Mouse (Mus musculus) midbrain, embryonic 12.5 days (tissue): ENCODE measurements around the gene Cmas. TPM values are rescaled to one million over a fixed set of nuclear protein-coding genes. Genes with fewer than 3 reads are reported as not detected.
A peak's percentile ranks its signal among the peaks of the same experiment; 100 is the strongest.

Experiments used
- ATAC-seq: fragments of 200-750 bp; cut with Nextera tagmentation; 2 replicates; pipeline ENCODE4 v1.8.0; 2017; ENCODE audit warnings: low read depth, moderate TSS enrichment, moderate library complexity; ENCODE audit not compliant: low FRiP score
- H3K27ac ChIP-seq: fragments of 300-500 bp; sonication (generic); replicated peaks from 2 replicates; pipeline ENCODE4 v1.5.1; 2016; ENCODE audit warnings: mild to moderate bottlenecking
- H3K27me3 ChIP-seq: fragments of 300-500 bp; sonication (generic); 2 replicates; pipeline ENCODE4 v1.6.1; 2016; ENCODE audit warnings: mild to moderate bottlenecking
- H3K36me3 ChIP-seq: fragments of 300-500 bp; sonication (generic); 2 replicates; pipeline ENCODE4 v1.6.1; 2016
- H3K4me1 ChIP-seq: fragments of 300-500 bp; sonication (generic); 2 replicates; pipeline ENCODE4 v1.6.1; 2016
- H3K4me2 ChIP-seq: fragments of 300-500 bp; sonication (generic); replicated peaks from 2 replicates; pipeline ENCODE4 v1.6.1; 2016; ENCODE audit warnings: mild to moderate bottlenecking, moderate library complexity
- H3K4me3 ChIP-seq: fragments of 300-500 bp; sonication (generic); 2 replicates; pipeline ENCODE4 v1.5.1; 2016; ENCODE audit warnings: mild to moderate bottlenecking
- H3K9ac ChIP-seq: fragments of 300-500 bp; sonication (generic); replicated peaks from 2 replicates; pipeline ENCODE4 v1.6.1; 2016; ENCODE audit warnings: mild to moderate bottlenecking, moderate library complexity
- H3K9me3 ChIP-seq: fragments of 300-500 bp; sonication (generic); 2 replicates; pipeline ENCODE4 v1.6.1; 2016; ENCODE audit warnings: mild to moderate bottlenecking
- WGBS: fragments of 180-500 bp; shearing (Covaris S2); methylation state at CpG from one replicate; pipeline ENCODE4 v1.1.7; 2016; 5-methylcytosine and 5-hydroxymethylcytosine counted together
- polyA plus RNA-seq: library from polyadenylated mRNA; unstranded; fragments of >200 nt; fragmentation: Nextera tagmentation; extraction: Ambion mirVana; gene quantifications from 2 replicates; pipeline ENCODE4 v1.2.1, GENCODE M21; 2016

Cmas gene
- polyA plus RNA-seq, 1 experiment from 2014 or later: 138 TPM

DNA sequence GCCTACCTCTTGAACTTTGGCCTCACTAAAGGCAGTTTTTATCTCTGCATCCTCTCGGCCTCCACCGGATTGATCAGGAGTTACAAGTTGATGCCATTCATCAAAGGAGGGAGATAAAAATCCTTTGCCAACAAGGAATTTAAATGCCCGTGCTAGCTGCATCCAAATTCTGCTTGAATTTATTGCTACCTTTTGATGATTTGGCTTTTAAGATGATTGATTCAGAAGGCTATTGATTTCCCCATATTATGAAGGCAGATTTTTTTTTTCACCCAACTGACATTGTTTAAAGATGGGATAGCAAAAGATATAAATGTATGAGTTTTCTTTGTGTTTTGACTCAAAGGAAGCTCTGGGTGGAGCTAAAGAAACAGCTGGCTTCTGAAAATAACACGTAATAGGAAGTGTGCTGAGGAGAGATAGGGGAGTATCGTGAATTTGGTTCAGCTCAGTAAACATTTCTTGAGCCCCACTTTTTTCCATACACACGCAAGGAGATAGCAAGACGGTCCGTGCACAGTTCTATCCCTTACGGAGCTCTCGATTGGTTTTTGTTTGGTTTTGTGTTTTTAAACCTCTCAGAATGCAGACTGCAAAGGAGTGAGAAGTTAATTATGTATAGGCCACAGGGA lies 964 bp downstream of the Cmas start:
- H3K4me2 ChIP-seq: peak overlapping the region; percentile 57
- WGBS: 53% methylated on average over 10 of the region's 10 CpGs

DNA sequence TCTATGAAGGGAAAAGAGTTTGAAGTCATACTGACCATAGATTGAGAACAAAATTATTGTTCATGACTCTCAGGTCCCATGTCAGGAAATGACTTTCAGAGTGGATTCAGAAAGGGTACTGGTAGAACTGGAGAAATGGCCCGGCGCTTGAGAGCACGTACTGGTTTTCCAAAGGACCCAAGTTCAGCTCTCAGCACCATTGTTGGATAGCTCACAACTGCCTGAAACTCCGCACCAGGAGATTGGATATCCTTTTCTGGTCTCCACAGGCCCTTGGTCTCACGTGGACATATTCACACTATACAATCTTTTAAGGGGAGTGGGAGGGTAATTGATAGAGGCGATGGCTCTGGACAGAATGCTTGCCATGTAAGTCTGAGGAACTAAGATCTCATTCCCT lies 1.5 kb downstream of the Cmas start:
- H3K27me3 ChIP-seq: peaks cover 23% of the 10 kb centered on the region
- peaks cover 21% of the 10 kb centered on the region for H3K4me1 ChIP-seq
- H3K4me3 ChIP-seq: peak overlapping the region; percentile 92
- H3K27ac ChIP-seq: no peak overlapping the region
- no peaks in the 10 kb centered on the region for H3K9me3 ChIP-seq
- ATAC-seq: no peak
- H3K9ac ChIP-seq: peak overlapping the region; percentile 90; the same call in 1 of the 2 replicates
- 0 out of 2 replicates have a peak, but pooled peaks cover 8% of the 10 kb centered on the region for H3K36me3 ChIP-seq
- 89% methylated on average over 6 of the region's 6 CpGs for WGBS
- H3K4me2 ChIP-seq: peak overlapping the region; percentile 57

More for the DNA sequence above, 964 bp downstream of the Cmas start:
- peak overlapping the region; percentile 71; the same call in 1 of the 2 replicates for H3K27ac ChIP-seq
- no peak for ATAC-seq
- H3K27me3 ChIP-seq: peaks cover 26% of the 10 kb centered on the region
- peak overlapping the region; percentile 90 for H3K9ac ChIP-seq
- 0 out of 2 replicates have a peak, but pooled peaks cover 8% of the 10 kb centered on the region for H3K36me3 ChIP-seq
- peaks cover 21% of the 10 kb centered on the region for H3K4me1 ChIP-seq
- H3K9me3 ChIP-seq: no peaks in the 10 kb centered on the region
- peak overlapping the region; percentile 92 for H3K4me3 ChIP-seq

DNA sequence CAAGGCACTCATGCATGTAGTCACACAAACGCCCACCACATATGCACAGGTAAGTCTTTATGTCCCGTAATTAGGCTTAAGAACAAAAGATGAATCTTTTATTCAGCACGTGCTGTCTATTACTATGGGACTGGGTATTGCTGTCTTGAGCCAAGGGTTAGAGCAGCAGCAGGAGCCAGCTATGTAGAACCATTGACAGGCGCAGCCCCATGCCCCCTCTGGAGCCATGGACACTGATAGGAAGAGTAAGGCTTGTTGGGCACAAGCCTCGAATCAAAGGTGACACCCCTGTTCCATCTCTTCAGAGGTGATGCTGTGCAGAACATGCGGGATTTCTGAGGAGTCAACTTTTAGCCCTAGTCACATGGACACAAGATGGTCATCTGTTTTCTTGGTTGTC lies 2.1 kb downstream of the Cmas start:
- no peak overlapping the region for H3K27ac ChIP-seq
- no peak for ATAC-seq
- 97% methylated on average over 6 of the region's 6 CpGs for WGBS
- H3K27me3 ChIP-seq: peaks cover 21% of the 10 kb centered on the region
- no peak overlapping the region for H3K4me3 ChIP-seq
- H3K9me3 ChIP-seq: no peaks in the 10 kb centered on the region
- peak overlapping the region; percentile 57; the same call in 1 of the 2 replicates for H3K4me2 ChIP-seq
- H3K9ac ChIP-seq: no peak overlapping the region
- peaks cover 21% of the 10 kb centered on the region for H3K4me1 ChIP-seq
- H3K36me3 ChIP-seq: 0 out of 2 replicates have a peak, but pooled peaks cover 8% of the 10 kb centered on the region

DNA sequence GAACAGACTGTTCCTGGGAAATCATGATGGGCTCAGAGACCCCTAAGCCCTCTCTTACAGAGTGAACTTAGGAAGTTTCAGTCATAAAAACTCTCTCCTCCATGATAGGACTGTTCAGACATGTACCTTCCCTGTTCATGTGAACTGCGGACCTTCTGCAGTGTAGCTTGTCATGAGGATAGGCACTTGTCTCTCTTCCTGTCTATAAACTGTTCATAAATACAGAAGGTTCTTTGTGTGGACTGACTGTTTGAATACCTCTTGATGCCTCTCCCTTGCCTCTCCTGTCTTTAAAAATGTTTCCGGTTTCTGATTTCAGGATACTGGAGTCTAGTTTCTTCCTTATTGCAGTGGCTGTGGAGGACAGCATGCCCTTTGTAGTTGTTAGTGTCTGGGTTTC lies 3.1 kb downstream of the Cmas start:
- H3K4me3 ChIP-seq: no peak overlapping the region
- peaks cover 14% of the 10 kb centered on the region for H3K27me3 ChIP-seq
- no peaks in the 10 kb centered on the region for H3K9me3 ChIP-seq
- H3K4me2 ChIP-seq: no peak overlapping the region
- no peak overlapping the region for H3K27ac ChIP-seq
- ATAC-seq: no peak
- H3K36me3 ChIP-seq: peaks cover 14% of the 10 kb centered on the region
- peaks cover 21% of the 10 kb centered on the region for H3K4me1 ChIP-seq
- WGBS: 90% methylated on average over 2 of the region's 2 CpGs
- H3K9ac ChIP-seq: no peak overlapping the region

DNA sequence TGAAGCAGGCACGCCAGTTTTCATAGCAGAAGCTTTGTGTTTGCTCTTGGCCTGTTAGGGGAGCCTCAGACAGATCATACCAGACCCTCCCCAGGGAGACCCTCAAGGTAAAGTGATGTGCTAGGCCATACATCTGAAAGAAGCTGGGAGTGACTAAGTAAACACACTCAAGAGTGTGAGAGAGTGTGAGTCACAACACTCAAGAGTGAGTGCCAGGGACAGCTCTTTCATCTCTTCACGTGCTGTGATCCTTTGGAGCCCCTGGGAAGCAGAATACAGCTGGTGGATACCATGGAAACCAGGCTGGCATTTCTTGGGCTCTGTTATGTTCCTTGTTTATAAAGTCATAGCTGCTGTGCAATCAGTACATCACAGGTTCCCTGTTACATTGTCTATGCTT lies 8.4 kb downstream of the Cmas start:
- Histone ChIP-seq H3K9me3 (no peaks in the 10 kb centered on the region), H3K4me1 (peaks cover 5% of the 10 kb centered on the region; the same call in 1 of the 2 replicates), H3K4me2 (no peak overlapping the region), H3K4me3 (no peak overlapping the region), H3K27ac (no peak overlapping the region), H3K27me3 (no peaks in the 10 kb centered on the region), H3K9ac (no peak overlapping the region), H3K36me3 (peaks cover 59% of the 10 kb centered on the region)
- 57% methylated on average over 2 of the region's 2 CpGs for WGBS
- no peak for ATAC-seq

DNA sequence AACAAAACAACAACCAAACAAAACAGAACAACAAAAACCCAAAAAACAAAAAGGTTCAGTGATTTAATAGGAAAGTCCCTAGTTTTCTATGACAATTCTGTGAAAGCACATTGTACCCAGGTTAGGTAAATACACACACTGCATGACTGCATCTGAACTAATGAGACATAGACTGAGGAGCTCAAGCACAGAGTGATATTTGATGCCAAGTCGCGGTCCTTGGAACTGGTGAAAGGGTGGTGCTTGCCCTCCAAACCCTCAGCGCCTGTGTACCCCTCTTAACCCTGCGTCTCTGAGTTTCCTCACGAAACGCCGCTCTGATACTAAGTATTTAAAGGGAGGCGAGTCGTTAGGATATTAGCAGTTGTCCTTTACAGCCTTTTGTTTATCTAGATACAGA lies 10.8 kb downstream of the Cmas start:
- Histone ChIP-seq H3K9me3 (no peaks in the 10 kb centered on the region), H3K36me3 (peaks cover 81% of the 10 kb centered on the region)
- WGBS: 90% methylated on average over 9 of the region's 9 CpGs

DNA sequence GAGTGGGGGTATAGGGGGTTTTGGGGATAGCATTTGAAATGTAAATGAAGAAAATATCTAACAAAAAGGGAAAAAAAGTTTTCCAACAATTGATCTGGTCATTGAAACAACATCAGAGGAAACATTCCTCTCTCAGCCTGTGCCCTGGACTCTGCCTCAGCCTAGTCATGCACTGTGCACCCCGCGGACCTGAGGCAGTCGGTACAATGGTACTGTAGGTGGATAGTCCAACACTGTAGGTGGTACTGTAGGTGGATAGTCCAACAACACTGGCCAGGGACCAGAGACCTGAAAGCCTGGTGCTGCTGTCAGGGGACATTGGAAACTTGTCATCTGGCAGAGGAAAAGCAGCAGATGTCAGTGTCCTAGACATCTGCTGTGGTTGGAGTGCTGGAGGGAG lies 13.4 kb downstream of the Cmas start:
- Histone ChIP-seq H3K27ac (no peak overlapping the region), H3K36me3 (peaks cover 90% of the 10 kb centered on the region), H3K9me3 (no peaks in the 10 kb centered on the region), H3K4me1 (no peaks in the 10 kb centered on the region), H3K4me3 (no peak overlapping the region), H3K27me3 (no peaks in the 10 kb centered on the region), H3K4me2 (no peak overlapping the region), H3K9ac (no peak overlapping the region)
- WGBS: 98% methylated on average over 3 of the region's 3 CpGs
- no peak for ATAC-seq

More for the DNA sequence above, 10.8 kb downstream of the Cmas start:
- H3K27me3 ChIP-seq: no peaks in the 10 kb centered on the region
- no peak overlapping the region for H3K4me3 ChIP-seq
- no peak overlapping the region for H3K27ac ChIP-seq
- H3K9ac ChIP-seq: no peak overlapping the region
- no peak for ATAC-seq
- no peak overlapping the region for H3K4me2 ChIP-seq
- no peaks in the 10 kb centered on the region for H3K4me1 ChIP-seq

DNA sequence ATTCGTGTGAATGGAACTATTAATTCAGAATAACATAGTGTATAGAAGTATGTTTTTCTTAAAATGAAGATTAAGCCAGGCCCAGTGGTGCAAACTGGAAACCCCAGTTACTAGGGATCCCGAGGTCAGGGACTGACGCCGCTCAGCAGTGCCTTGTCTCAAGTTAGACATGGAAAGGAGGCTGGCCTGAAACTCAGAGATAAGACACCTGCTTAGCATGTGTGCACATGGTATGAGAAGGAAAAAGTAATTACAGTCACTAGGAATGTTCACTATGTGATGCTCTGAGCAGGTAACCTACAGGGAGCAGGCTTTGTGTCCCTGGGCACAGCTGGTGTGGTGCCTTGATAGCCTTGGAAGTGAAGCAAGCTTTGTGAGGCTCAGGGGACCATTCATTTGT lies 15.2 kb downstream of the Cmas start:
- H3K36me3 ChIP-seq: peaks cover 84% of the 10 kb centered on the region
- ATAC-seq: no peak

DNA sequence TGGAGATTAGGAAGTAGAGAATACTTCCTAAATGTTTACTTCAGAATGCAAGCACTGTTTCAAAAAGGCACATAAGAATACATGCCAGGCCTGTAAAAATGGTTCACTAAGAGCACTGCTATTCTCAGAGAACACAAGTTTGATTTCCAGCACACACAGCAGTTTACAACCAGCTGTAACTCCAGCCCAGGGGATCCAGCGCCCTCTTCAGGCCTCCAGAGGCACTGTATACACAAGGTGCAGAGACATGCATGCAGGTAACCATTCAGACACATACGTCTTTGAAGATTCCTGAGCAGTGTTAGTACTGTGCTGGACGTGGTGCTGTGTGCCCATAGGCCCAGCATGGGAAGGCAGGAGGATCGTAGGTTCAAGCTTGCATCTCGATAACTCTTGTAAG lies 17.1 kb downstream of the Cmas start:
- no peaks in the 10 kb centered on the region for H3K9me3 ChIP-seq
- no peak overlapping the region for H3K9ac ChIP-seq
- H3K36me3 ChIP-seq: peaks cover 65% of the 10 kb centered on the region
- no peaks in the 10 kb centered on the region for H3K4me1 ChIP-seq
- no peak overlapping the region for H3K4me3 ChIP-seq
- ATAC-seq: no peak
- no peak overlapping the region for H3K4me2 ChIP-seq
- no peaks in the 10 kb centered on the region for H3K27me3 ChIP-seq
- no peak overlapping the region for H3K27ac ChIP-seq
- WGBS: 90% methylated on average over 5 of the region's 5 CpGs

More for the DNA sequence above, 15.2 kb downstream of the Cmas start:
- H3K4me3 ChIP-seq: no peak overlapping the region
- no peak overlapping the region for H3K4me2 ChIP-seq
- H3K27ac ChIP-seq: no peak overlapping the region; the same call in 1 of the 2 replicates
- H3K9ac ChIP-seq: no peak overlapping the region
- no peaks in the 10 kb centered on the region for H3K4me1 ChIP-seq
- WGBS: 97% methylated on average over 4 of the region's 4 CpGs
- H3K27me3 ChIP-seq: no peaks in the 10 kb centered on the region
- H3K9me3 ChIP-seq: no peaks in the 10 kb centered on the region

DNA sequence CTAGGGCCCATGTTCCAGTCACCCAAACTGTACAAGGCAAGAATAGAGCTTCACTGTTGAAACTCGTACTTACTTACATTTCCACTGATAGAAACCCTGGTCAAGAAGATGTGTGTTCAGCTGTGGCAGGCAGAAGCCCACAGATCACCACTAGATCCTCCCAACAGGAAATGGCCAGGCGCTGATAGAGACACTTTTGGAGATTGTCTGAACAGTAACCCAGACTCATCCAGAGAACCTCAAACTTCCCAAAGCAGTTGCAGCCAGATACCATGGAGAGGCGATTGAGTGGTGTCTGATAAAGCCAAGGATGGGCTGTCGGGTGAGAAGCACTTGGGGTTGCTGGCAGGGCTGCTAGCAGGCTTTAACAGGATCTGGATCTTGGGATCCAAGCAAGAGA lies 20.4 kb downstream of the Cmas start:
- 86% methylated on average over 4 of the region's 4 CpGs for WGBS
- Histone ChIP-seq H3K4me1 (peaks cover 14% of the 10 kb centered on the region), H3K36me3 (peaks cover 33% of the 10 kb centered on the region), H3K4me2 (no peak overlapping the region), H3K4me3 (no peak overlapping the region), H3K27me3 (no peaks in the 10 kb centered on the region), H3K9me3 (no peaks in the 10 kb centered on the region), H3K9ac (no peak overlapping the region), H3K27ac (no peak overlapping the region; the same call in 1 of the 2 replicates)
- ATAC-seq: no peak

DNA sequence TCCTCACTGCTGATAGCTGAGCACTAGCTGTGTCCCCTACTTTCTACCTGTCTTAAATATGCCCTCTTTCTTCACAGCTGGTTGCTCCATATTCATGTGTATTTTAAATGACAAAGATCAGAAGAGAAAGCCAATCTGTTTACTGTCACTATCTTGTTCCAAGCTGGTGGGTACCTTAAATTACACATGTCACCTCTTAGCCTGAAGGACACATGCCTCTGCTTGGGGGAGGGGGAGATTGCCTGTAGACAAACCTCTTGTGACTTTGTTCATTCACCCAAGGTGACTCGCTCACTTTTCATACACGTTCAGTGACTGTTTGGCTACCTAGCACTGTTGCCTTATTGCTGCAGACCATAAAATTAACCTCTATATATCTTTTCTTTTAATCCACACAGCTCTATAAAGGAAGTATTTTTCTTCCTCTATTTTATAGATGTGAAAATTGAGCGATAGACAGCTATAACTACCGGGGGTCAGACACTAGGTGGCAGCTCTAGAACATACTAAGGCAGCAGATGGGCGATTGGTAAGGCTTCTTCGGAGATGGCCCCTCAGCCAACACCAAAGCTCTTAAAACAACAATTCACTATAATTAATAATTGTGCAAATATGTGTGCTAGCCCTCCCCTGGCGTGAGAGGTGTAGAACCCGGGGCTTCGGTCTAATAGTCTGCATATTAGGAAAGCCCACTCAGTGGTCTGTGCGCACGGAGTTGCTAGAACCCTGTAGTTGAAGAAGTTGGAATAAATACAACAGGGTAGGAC lies 22.7 kb downstream of the Cmas start:
- Histone ChIP-seq H3K27me3 (no peaks in the 10 kb centered on the region), H3K4me3 (no peak overlapping the region), H3K4me1 (peaks cover 14% of the 10 kb centered on the region), H3K9ac (no peak overlapping the region), H3K27ac (peak overlapping the region; percentile 63; the same call in 1 of the 2 replicates), H3K9me3 (no peaks in the 10 kb centered on the region), H3K4me2 (no peak overlapping the region), H3K36me3 (peaks cover 12% of the 10 kb centered on the region; the same call in 1 of the 2 replicates)
- 56% methylated on average over 11 of the region's 11 CpGs for WGBS
- peak; percentile 44; the same call in 1 of the 2 replicates for ATAC-seq
